Mouse (Mus musculus) erythroblast, embryonic 14.5 days (primary cell): ENCODE results near the gene BC030499.

Experiments used
- GATA1 ChIP-seq: IDR thresholded peaks from 2 replicates; pipeline ENCODE4 v1.6.1; 2012; ENCODE audit warnings: low read length, inconsistent platforms, mixed read lengths
- TAL1 ChIP-seq: IDR thresholded peaks from 3 replicates; pipeline ENCODE4 v1.6.1; 2012; ENCODE audit warnings: low read length, inconsistent platforms, mixed read lengths

GRCm38 (mm10) chr11:78328512-78329056, 37.9 kb downstream of the BC030499 start:
- no peak for TF ChIP-seq GATA1
- TF ChIP-seq TAL1, result no peak
